Mouse (Mus musculus) inflammation-experienced regulatory T-cells, adult 16 weeks (primary cell): ENCODE results near the gene Zfp944. TPM values are rescaled to one million over a fixed set of nuclear protein-coding genes. Genes with fewer than 3 reads are reported as not detected.

ENCODE experiments used
- polyA plus RNA-seq: library from polyadenylated mRNA; unstranded; fragments of 100-300 nt; shearing (Covaris generic); gene quantifications from one replicate; pipeline ENCODE4 v1.2.1, GENCODE M21; 2017

Zfp944 gene
- 15.9 TPM for polyA plus RNA-seq

DNA sequence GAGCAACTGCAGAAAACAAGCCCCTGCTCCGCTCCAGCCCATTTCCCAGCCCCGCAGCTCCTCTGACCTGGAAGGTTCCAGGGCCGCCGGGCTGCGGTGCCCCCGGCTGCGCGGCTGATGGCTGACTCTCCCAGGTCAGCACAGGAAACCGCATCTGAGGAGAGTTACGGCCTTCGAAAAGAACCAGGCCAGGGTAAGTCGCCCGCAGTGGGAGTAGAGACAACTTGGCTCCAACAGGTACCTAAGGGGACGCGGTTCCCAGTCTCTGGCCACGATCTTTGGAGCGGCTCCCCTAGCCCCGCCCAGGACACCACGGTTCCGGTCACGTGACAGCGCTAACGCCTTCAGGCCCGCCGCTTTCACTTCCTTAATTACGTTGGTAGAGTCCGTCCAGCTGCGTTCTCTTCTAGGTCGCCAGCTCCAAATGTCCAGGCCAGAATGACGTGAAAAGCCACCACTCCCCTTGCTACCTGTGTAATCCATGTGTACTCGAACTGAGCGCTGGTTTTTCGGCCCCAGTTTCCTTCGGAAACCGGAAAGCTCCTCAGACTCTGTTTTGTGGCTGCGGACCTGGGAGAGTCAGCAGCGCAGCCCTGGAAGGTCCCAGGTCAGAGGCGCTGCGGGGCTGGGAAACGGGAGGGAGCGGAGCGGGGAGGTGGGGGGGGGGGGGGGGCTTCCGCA, at the start of gene Zfp944, which contains the start of gene Zfp758:
Gene Zfp944 (minus strand): TSS at position 300 of the 681 bp plus-strand sequence.
Gene Zfp758 (plus strand): TSS at position 353 of the 681 bp plus-strand sequence.

DNA sequence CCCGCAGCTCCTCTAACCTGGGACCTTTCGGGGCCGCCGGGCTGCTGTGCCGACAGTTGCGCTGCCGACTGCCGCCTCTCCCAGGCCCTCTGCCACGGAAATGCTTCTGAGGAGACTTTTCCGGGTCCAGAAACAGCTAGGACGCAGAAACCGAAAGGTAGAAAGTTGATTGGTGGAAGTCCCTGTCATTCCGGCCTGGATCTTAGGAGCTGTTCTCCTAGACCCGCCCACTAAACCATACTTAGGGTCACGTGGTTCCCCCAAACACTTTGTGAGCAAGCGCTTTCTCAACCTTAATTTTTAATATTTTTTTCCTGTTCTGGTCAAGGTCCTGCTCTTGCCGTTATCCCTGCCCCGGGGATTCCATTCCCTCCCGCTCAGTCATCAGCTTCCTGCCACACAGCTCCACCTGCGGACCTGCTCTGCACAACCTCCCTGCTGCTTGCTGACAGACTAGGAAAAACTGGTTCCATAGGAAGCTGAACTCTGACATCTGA, 46.4 kb downstream of the Zfp944 start, which contains the start of gene CT030661.1:
Gene CT030661.1 (minus strand): TSS at position 108 of the 497 bp plus-strand sequence.

Other genes starting within 250 kb of the Zfp944 start
- 2.8 TPM for gene Zfp947, start 195.2 kb downstream of the Zfp944 start, polyA plus RNA-seq
- 5.9 TPM for gene Zfp994, start 135.8 kb downstream of the Zfp944 start, polyA plus RNA-seq
- 18.9 TPM for gene CT030661.1, start 46.6 kb downstream of the Zfp944 start, polyA plus RNA-seq
- 21.6 TPM for gene Zfp758, start 53 bp upstream of the Zfp944 start, polyA plus RNA-seq
- 4.9 TPM for gene Zfp946, start 62.8 kb upstream of the Zfp944 start, polyA plus RNA-seq
- gene Vmn2r111, start 212.1 kb upstream of the Zfp944 start, polyA plus RNA-seq: not detected
- not detected for gene Vmn2r112, start 239.6 kb upstream of the Zfp944 start, polyA plus RNA-seq